Mouse (Mus musculus) myocyte (in vitro differentiated cells): ENCODE measurements around the gene Smim24. TPM values are rescaled to one million over a fixed set of nuclear protein-coding genes. Genes with fewer than 3 reads are reported as not detected.
A peak's percentile ranks its signal among the peaks of the same experiment; 100 is the strongest.

Experiments used
- H3K27me3 ChIP-seq: one replicate; pipeline ENCODE4 v1.6.1; 2011; ENCODE audit not compliant: control insufficient read depth, insufficient read depth, insufficient read length
- H3K36me3 ChIP-seq: one replicate; pipeline ENCODE4 v1.6.1; 2011; ENCODE audit not compliant: control insufficient read depth, insufficient read depth
- H3K4me2 ChIP-seq: one replicate; pipeline ENCODE4 v1.6.1; 2011; ENCODE audit warnings: low read depth, control low read depth
- H3K4me3 ChIP-seq: one replicate; pipeline ENCODE4 v1.5.1; 2011; ENCODE audit warnings: mild to moderate bottlenecking, control low read depth, moderate library complexity
- H3K79me2 ChIP-seq: one replicate; pipeline ENCODE4 v1.6.1; 2011; ENCODE audit not compliant: control insufficient read depth, insufficient read depth
- H3ac ChIP-seq: one replicate; pipeline ENCODE4 v1.6.1; 2011; ENCODE audit not compliant: control insufficient read depth, insufficient read length
- CEBPB ChIP-seq: IDR thresholded peaks from 2 replicates; pipeline ENCODE4 v1.6.1; 2011; ENCODE audit warnings: mild to moderate bottlenecking, moderate library complexity; ENCODE audit not compliant: poor library complexity, insufficient read depth, severe bottlenecking
- E2F4 ChIP-seq: IDR thresholded peaks from one replicate; pipeline ENCODE4 v1.6.1; 2011; ENCODE audit warnings: mild to moderate bottlenecking, control low read depth, moderate library complexity; ENCODE audit not compliant: insufficient read depth
- MAX ChIP-seq: IDR thresholded peaks from one replicate; pipeline ENCODE4 v1.6.1; 2011; ENCODE audit warnings: low read depth, mild to moderate bottlenecking, control low read depth
- MYOD1 ChIP-seq, 3 experiments: IDR thresholded peaks; one replicate each; pipeline ENCODE4 v1.6.1; 2011; ENCODE audit warnings: control low read depth in 2 of 3, low read depth in 2 of 3, mild to moderate bottlenecking in 2 of 3, moderate library complexity in 1 of 3; ENCODE audit not compliant: insufficient read length in 2 of 3, control insufficient read depth in 1 of 3
- MYOG ChIP-seq, 3 experiments: IDR thresholded peaks; one replicate each; pipeline ENCODE4 v1.6.1; 2011; ENCODE audit warnings: control low read depth in 2 of 3, low read depth in 2 of 3, mild to moderate bottlenecking in 2 of 3; ENCODE audit not compliant: insufficient read length in 2 of 3, control insufficient read depth in 1 of 3, insufficient read depth in 1 of 3
- POLR2A ChIP-seq: IDR thresholded peaks from one replicate; pipeline ENCODE4 v1.6.1; 2011; ENCODE audit warnings: low read depth, mild to moderate bottlenecking, control low read depth, moderate library complexity; ENCODE audit not compliant: insufficient read length
- POLR2AphosphoS2 ChIP-seq: IDR thresholded peaks from one replicate; pipeline ENCODE4 v1.6.1; 2011; ENCODE audit warnings: low read depth, control low read depth; ENCODE audit not compliant: insufficient read length
- REST ChIP-seq: IDR thresholded peaks from one replicate; pipeline ENCODE4 v1.6.1; 2011; ENCODE audit warnings: mild to moderate bottlenecking, control low read depth, moderate library complexity; ENCODE audit not compliant: insufficient read depth, insufficient read length
- SRF ChIP-seq: IDR thresholded peaks from one replicate; pipeline ENCODE4 v1.6.1; 2011; ENCODE audit warnings: low read depth; ENCODE audit not compliant: control insufficient read depth, insufficient read length
- TCF12 ChIP-seq: IDR thresholded peaks from one replicate; pipeline ENCODE4 v1.6.1; 2011; ENCODE audit warnings: mild to moderate bottlenecking, control low read depth; ENCODE audit not compliant: poor library complexity, insufficient read depth, severe bottlenecking
- TCF3 ChIP-seq: IDR thresholded peaks from one replicate; pipeline ENCODE4 v1.6.1; 2011; ENCODE audit warnings: low read depth, control low read depth; ENCODE audit not compliant: insufficient read length
- USF1 ChIP-seq: IDR thresholded peaks from one replicate; pipeline ENCODE4 v1.6.1; 2011; ENCODE audit warnings: low read depth, mild to moderate bottlenecking, control low read depth, moderate library complexity
- polyA plus RNA-seq: library from polyadenylated mRNA; unstranded; fragments of >200 nt; fragmentation: generic; extraction: Trizol; gene quantifications from one replicate; pipeline ENCODE4 v1.2.1, GENCODE M21; 2012; ENCODE audit warnings: missing spikeins

The Smim24 gene
- polyA plus RNA-seq, 1 experiment = 0.30 TPM

DNA sequence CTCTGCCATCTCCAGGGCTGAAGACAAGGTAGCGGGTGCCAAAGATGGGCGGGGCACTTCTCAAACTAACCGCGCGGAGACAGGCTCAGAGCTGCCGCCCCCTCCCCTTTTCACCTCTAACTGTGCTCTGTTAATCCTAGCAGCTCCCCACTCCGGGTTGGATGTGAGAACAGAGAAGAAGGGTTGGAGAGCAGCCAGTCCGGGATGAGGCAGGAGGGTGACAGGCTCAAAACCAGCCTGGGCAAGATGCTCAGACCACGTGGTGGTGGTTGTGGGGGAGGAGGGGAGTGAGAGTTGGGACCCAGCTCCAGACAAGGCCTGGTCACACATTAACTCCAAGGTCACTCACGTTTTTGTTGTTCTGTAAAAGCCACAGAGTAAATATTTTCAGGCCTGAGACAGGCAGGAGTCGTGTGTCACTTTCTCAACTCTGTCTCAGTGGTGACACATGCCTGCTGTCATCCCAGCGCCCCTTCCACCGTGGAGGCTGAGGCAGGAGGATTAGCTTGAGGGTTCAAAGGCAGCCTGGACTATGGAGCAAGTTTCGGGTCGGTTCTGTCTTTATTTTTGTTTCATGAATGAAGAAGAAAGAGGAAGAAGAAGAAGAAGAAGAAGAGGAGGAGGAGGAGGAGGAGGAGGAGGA, 38.8 kb downstream of the Smim24 start:
- no peaks in the 10 kb centered on the region for H3K36me3 ChIP-seq
- H3K79me2 ChIP-seq = peaks cover 22% of the 10 kb centered on the region
- TF ChIP-seq MAX (no peak), POLR2A (no peak), E2F4 (no peak), MYOG (IDR thresholded peaks at IDR 0.05; ENCODE audit: control insufficient read depth in 1 of 3, insufficient read depth in 1 of 3, insufficient read length in 2 of 3, low read depth in 2 of 3) (no peak), REST (no peak), USF1 (peak; percentile 58), TCF3 (no peak), CEBPB (no peak), MYOD1 (IDR thresholded peaks at IDR 0.05; ENCODE audit: control insufficient read depth in 1 of 3, insufficient read length in 2 of 3, low read depth in 2 of 3) (no peak)
- no peak overlapping the region for H3ac ChIP-seq
- no peaks in the 10 kb centered on the region for H3K27me3 ChIP-seq
- peak overlapping the region; percentile 28 for H3K4me3 ChIP-seq
- peak overlapping the region; percentile 62 for H3K4me2 ChIP-seq

DNA sequence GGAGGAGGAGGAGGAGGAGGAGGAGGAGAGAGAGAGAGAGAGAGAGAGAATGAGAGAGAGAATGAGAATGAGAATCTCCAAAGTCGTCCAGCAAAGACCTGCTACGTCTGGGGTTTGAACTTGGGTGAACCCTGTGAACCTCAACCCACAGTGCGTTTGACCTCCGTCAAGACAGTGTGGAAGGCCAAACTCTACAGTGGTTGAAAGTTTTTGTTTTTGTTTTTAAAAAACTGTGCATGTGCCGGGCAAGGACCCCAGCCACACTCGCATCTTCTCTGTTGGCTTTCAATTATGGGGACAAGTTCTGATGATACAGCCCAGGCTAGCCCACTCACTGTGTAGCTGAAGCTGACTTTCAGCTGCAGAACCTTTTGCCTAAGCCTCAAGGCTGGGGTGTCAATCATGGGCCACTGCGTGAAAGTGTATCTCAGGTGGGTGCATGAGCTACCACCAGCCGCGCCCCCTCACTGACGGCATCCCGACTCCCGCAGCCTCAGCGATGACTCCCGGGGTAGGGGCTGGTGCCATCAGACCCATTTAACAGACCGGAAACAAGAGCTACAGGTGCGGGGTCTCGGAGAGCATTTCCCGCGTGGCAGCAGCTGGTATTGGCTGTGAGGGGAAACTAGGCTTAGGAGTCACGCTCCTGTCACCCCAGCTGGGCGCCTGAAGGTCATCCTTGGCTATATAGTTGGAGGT, 39.5 kb downstream of the Smim24 start:
- Histone ChIP-seq H3K4me2 (peak overlapping the region; percentile 91), H3K79me2 (peaks cover 18% of the 10 kb centered on the region), H3K4me3 (peak overlapping the region; percentile 5), H3K36me3 (no peaks in the 10 kb centered on the region), H3K27me3 (no peaks in the 10 kb centered on the region), H3ac (no peak overlapping the region)
- TF ChIP-seq SRF = no peak
- TF ChIP-seq USF1 = no peak
- TF ChIP-seq REST = no peak
- TF ChIP-seq POLR2AphosphoS2 = no peak
- TF ChIP-seq TCF3 = no peak
- TF ChIP-seq MAX = no peak
- TF ChIP-seq MYOD1 (IDR thresholded peaks at IDR 0.05; ENCODE audit: control insufficient read depth in 1 of 3, insufficient read length in 2 of 3, low read depth in 2 of 3) = no peak
- no peak for TF ChIP-seq E2F4
- no peak for TF ChIP-seq POLR2A
- TF ChIP-seq MYOG (IDR thresholded peaks at IDR 0.05; ENCODE audit: control insufficient read depth in 1 of 3, insufficient read depth in 1 of 3, insufficient read length in 2 of 3, low read depth in 2 of 3) = no peak
- TF ChIP-seq TCF12 = no peak
- no peak for TF ChIP-seq CEBPB

DNA sequence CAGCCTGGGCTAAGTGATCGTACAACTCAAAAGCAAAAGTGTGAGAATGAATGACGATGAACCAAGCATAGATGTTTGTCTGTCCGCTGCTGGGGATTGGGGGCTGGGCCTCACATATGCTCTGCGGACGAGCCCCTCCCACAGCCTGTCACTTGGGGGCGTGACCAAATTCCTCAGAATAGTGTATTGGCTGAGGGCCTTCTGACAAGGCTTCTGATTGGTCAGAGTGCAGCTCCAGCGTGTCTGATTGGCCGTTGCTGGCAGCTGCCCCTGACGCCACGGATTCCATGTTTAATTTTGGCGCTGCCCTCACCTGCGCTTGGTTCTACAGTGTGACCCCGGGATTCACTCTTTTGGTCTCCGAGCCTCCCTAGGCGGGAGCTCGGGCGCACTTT, 40.0 kb downstream of the Smim24 start:
- no peak overlapping the region for H3ac ChIP-seq
- peaks cover 12% of the 10 kb centered on the region for H3K79me2 ChIP-seq
- H3K27me3 ChIP-seq = no peaks in the 10 kb centered on the region
- H3K36me3 ChIP-seq = no peaks in the 10 kb centered on the region
- TF ChIP-seq MYOD1 (IDR thresholded peaks at IDR 0.05; ENCODE audit: control insufficient read depth in 1 of 3, insufficient read length in 2 of 3, low read depth in 2 of 3) (peak in 1 of 3 experiments; percentile 16), REST (no peak), MAX (no peak), E2F4 (no peak), SRF (no peak), USF1 (peak; percentile 61), MYOG (IDR thresholded peaks at IDR 0.05; ENCODE audit: control insufficient read depth in 1 of 3, insufficient read depth in 1 of 3, insufficient read length in 2 of 3, low read depth in 2 of 3) (peak in 1 of 3 experiments; percentile 52), TCF3 (no peak), POLR2AphosphoS2 (no peak), POLR2A (no peak), TCF12 (no peak), CEBPB (no peak)
- peak overlapping the region; percentile 5 for H3K4me3 ChIP-seq
- H3K4me2 ChIP-seq = peak overlapping the region; percentile 91

DNA sequence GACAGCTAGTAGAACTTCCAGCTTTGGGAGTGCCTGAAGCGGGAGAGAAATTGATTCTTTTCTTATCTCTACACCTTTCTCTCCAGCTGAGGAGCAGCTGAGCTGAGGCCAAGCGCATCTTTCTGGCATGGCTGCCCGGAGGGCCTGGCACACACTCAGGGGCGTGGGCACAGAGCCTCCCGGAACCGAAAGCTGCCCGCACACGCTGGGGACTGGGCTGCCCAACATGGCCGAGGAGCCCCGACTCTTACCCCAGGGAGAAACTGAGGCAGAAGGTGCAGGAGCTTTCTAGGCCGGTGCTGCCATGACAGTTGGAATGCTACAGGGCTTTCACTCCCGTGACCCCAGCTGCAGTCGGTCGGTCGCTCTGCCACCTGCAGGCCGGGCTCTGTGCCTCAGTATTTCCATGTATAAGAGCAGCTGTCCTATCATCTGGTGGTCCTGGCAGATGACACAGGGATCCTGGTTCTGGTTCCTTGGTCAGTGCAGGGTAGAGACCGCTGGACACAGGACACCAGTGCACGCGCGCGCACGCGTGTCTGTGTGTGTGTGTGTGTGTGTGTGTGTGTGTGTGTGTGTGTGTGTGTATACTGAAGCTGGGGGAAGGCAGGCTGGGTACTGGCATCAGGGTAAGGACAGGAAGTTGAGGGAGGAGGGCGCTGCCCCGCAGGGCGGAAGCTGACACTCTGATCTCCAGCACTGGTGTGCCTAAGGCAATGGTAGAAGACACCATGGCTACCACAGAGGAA, 40.9 kb downstream of the Smim24 start:
- no peaks in the 10 kb centered on the region for H3K27me3 ChIP-seq

More for the DNA sequence above, 40.9 kb downstream of the Smim24 start:
- H3K4me2 ChIP-seq = peak overlapping the region; percentile 91
- H3ac ChIP-seq = no peak overlapping the region
- peak in 1 of 3 experiments; percentile 60 for TF ChIP-seq MYOG (IDR thresholded peaks at IDR 0.05; ENCODE audit: control insufficient read depth in 1 of 3, insufficient read depth in 1 of 3, insufficient read length in 2 of 3, low read depth in 2 of 3)
- TF ChIP-seq E2F4 = no peak
- peak in 2 of 3 experiments; percentile 22 to 34 for TF ChIP-seq MYOD1 (IDR thresholded peaks at IDR 0.05; ENCODE audit: control insufficient read depth in 1 of 3, insufficient read length in 2 of 3, low read depth in 2 of 3)
- no peak for TF ChIP-seq USF1
- no peak for TF ChIP-seq TCF12
- TF ChIP-seq TCF3 = no peak
- TF ChIP-seq CEBPB = no peak
- TF ChIP-seq POLR2A = peak; percentile 27
- TF ChIP-seq REST = no peak
- no peak for TF ChIP-seq SRF
- no peak for TF ChIP-seq MAX
- H3K79me2 ChIP-seq = peaks cover 5% of the 10 kb centered on the region
- H3K36me3 ChIP-seq = no peaks in the 10 kb centered on the region
- peak overlapping the region; percentile 5 for H3K4me3 ChIP-seq
